Mouse (Mus musculus) thymus, postnatal 36 days (tissue): Measurements from ENCODE around the gene Nelfb.
"Not testable (repeated sequence)": the region's sequence is repeated elsewhere in the genome, so short reads cannot be mapped to it uniquely, and the experiment has no call there.

Experiments
- DNase-seq, 2 experiments: peaks; one replicate each; pipeline ENCODE4 v3.0.0; 2022; ENCODE audit warnings: mixed read lengths in 2 of 2

Nelfb gene

GRCm38 (mm10) chr2:25211121-25211670 lies at the start of gene Nelfb:
Nelfb (minus strand) TSS chr2:25211489.
- DNase-seq: peak; percentile 90 to 91

GRCm38 (mm10) chr2:25258887-25259286 lies 47.6 kb upstream of the Nelfb start:
- DNase-seq: no peak

- DNase-seq: not testable (repeated sequence)
Observed at GRCm38 (mm10) chr2:25257250-25257649, 46.0 kb upstream of the Nelfb start.

- DNase-seq: peak; percentile 61 to 65
Observed at GRCm38 (mm10) chr2:25256443-25257109, 45.3 kb upstream of the Nelfb start.

GRCm38 (mm10) chr2:25255284-25255779 lies 44.0 kb upstream of the Nelfb start, which contains the start of gene Tmem203:
Tmem203 (plus strand) TSS chr2:25255439.
- peak; percentile 82 for DNase-seq

GRCm38 (mm10) chr2:25252331-25252730 lies 41.0 kb upstream of the Nelfb start:
- peak; percentile 28 to 30 for DNase-seq

GRCm38 (mm10) chr2:25246183-25247072 lies 35.1 kb upstream of the Nelfb start, which contains the start of gene AL732309.1:
AL732309.1 (minus strand) TSS chr2:25246863.
- DNase-seq: no peak

GRCm38 (mm10) chr2:25244144-25244543 lies 32.9 kb upstream of the Nelfb start:
- DNase-seq: no peak

- DNase-seq: no peak
Observed at GRCm38 (mm10) chr2:25243342-25243741, 32.1 kb upstream of the Nelfb start.

- peak; percentile 13 to 39 for DNase-seq
Observed at GRCm38 (mm10) chr2:25242101-25242506, 30.8 kb upstream of the Nelfb start, which contains the start of the genes Rnf208 and Cysrt1. Rnf208 (plus strand) TSS chr2:25242255. Cysrt1 (minus strand) TSS chr2:25242452.

- DNase-seq: no peak
Observed at GRCm38 (mm10) chr2:25241438-25241775, 30.1 kb upstream of the Nelfb start.

- DNase-seq: peak; percentile 33 to 50
Observed at GRCm38 (mm10) chr2:25240723-25241437, 29.6 kb upstream of the Nelfb start.

- no peak for DNase-seq
Observed at GRCm38 (mm10) chr2:25240310-25240709, 29.0 kb upstream of the Nelfb start.

- DNase-seq: no peak
Observed at GRCm38 (mm10) chr2:25239766-25240165, 28.5 kb upstream of the Nelfb start.

- DNase-seq: no peak
Observed at GRCm38 (mm10) chr2:25238106-25238505, 26.8 kb upstream of the Nelfb start.

GRCm38 (mm10) chr2:25237522-25237921 lies 26.2 kb upstream of the Nelfb start:
- no peak for DNase-seq

GRCm38 (mm10) chr2:25236614-25237013 lies 25.3 kb upstream of the Nelfb start, which contains the start of gene Rnf224:
Rnf224 (minus strand) TSS chr2:25236787.
- DNase-seq: no peak

- no peak for DNase-seq
Observed at GRCm38 (mm10) chr2:25234551-25235220, 23.4 kb upstream of the Nelfb start.

GRCm38 (mm10) chr2:25234050-25234449 lies 22.8 kb upstream of the Nelfb start, which contains the start of gene Slc34a3:
Slc34a3 (minus strand) TSS chr2:25234364.
- DNase-seq: no peak

GRCm38 (mm10) chr2:25233421-25233820 lies 22.1 kb upstream of the Nelfb start:
- DNase-seq: no peak

GRCm38 (mm10) chr2:25231038-25231437 lies 19.7 kb upstream of the Nelfb start:
- no peak for DNase-seq

- no peak for DNase-seq
Observed at GRCm38 (mm10) chr2:25230581-25230980, 19.3 kb upstream of the Nelfb start.
